Mouse (Mus musculus) kidney, postnatal 0 days (tissue): ENCODE data around the gene Hs3st1. TPM values are rescaled to one million over a fixed set of nuclear protein-coding genes. Genes with fewer than 3 reads are reported as not detected.
A peak's percentile ranks its signal among the peaks of the same experiment; 100 is the strongest.
"Not testable (repeated sequence)": the region's sequence is repeated elsewhere in the genome, so short reads cannot be mapped to it uniquely, and the experiment has no call there.

Experiments used
- ATAC-seq: fragments of 200-750 bp; cut with Nextera tagmentation; replicated peaks from 2 replicates; pipeline ENCODE4 v1.8.0; 2017; ENCODE audit warnings: low read depth, moderate number of reproducible peaks, moderate TSS enrichment, moderate library complexity; ENCODE audit not compliant: low FRiP score
- DNase-seq: peaks from one replicate; pipeline ENCODE4 v3.0.0-alpha.2; 2016; ENCODE audit warnings: low spot score
- H3K27ac ChIP-seq: fragments of 300-500 bp; sonication (generic); 2 replicates; pipeline ENCODE4 v1.5.1; 2014; ENCODE audit warnings: mild to moderate bottlenecking
- H3K27me3 ChIP-seq: fragments of 300-500 bp; sonication (generic); 2 replicates; pipeline ENCODE4 v1.6.1; 2014; ENCODE audit warnings: low read length, mixed read lengths; ENCODE audit not compliant: insufficient read depth
- H3K36me3 ChIP-seq: fragments of 300-500 bp; sonication (generic); 2 replicates; pipeline ENCODE4 v1.6.1; 2014; ENCODE audit warnings: low read length, mixed read lengths; ENCODE audit not compliant: insufficient read depth
- H3K4me1 ChIP-seq: fragments of 300-500 bp; sonication (generic); replicated peaks from 2 replicates; pipeline ENCODE4 v1.6.1; 2014; ENCODE audit warnings: antibody characterized with exemption, low read length, mixed read lengths; ENCODE audit not compliant: insufficient read depth
- H3K4me2 ChIP-seq: fragments of 300-500 bp; sonication (generic); 2 replicates; pipeline ENCODE4 v1.6.1; 2014; ENCODE audit warnings: mild to moderate bottlenecking, low read length, moderate library complexity, mixed read lengths
- H3K4me3 ChIP-seq: fragments of 300-500 bp; sonication (generic); replicated peaks from 2 replicates; pipeline ENCODE4 v1.5.1; 2014; ENCODE audit warnings: low read depth, low read length
- H3K9ac ChIP-seq: fragments of 300-500 bp; sonication (generic); 2 replicates; pipeline ENCODE4 v1.6.1; 2014; ENCODE audit warnings: low read depth, low read length
- H3K9me3 ChIP-seq: fragments of 300-500 bp; sonication (generic); replicated peaks from 2 replicates; pipeline ENCODE4 v1.6.1; 2016; ENCODE audit warnings: low read length, inconsistent platforms, mixed read lengths
- CTCF ChIP-seq: IDR thresholded peaks from 2 replicates; pipeline ENCODE4 v1.5.1; 2016; ENCODE audit warnings: antibody characterized with exemption, low read depth, mild to moderate bottlenecking, moderate library complexity
- WGBS: fragments of 180-500 bp; shearing (Covaris S2); extraction: QIAGEN DNeasy Blood & Tissue Kit; methylation state at CpG from one replicate; pipeline ENCODE4 v1.1.7; 2014; 5-methylcytosine and 5-hydroxymethylcytosine counted together
- polyA plus RNA-seq: library from polyadenylated mRNA; unstranded; fragments of >200 nt; fragmentation: Nextera tagmentation; extraction: Ambion mirVana; gene quantifications from 2 replicates; pipeline ENCODE4 v1.2.1, GENCODE M21; 2015

Gene Hs3st1
- 6.4 and 7.0 TPM in 2 replicates for polyA plus RNA-seq

- H3K9me3 ChIP-seq, H3K27me3 ChIP-seq, H3K4me1 ChIP-seq, H3K9ac ChIP-seq, ATAC-seq, H3K27ac ChIP-seq, DNase-seq, H3K36me3 ChIP-seq, H3K4me2 ChIP-seq, H3K4me3 ChIP-seq: not testable (repeated sequence)
- 94% methylated on average over 15 of the region's 15 CpGs for WGBS
Measured at GRCm38 (mm10) chr5:39755375-39755774, at the start of gene Hs3st1. TSS of gene Hs3st1 (minus strand) at chr5:39755475.

- ATAC-seq, result no peak
- H3K4me1 ChIP-seq, result no peaks in the 10 kb centered on the region
- WGBS, result 87% methylated on average over 5 of the region's 5 CpGs
Measured at GRCm38 (mm10) chr5:39804663-39805062, 49.4 kb upstream of the Hs3st1 start.

GRCm38 (mm10) chr5:39803941-39804340, 48.7 kb upstream of the Hs3st1 start:
- TF ChIP-seq CTCF, result no peak
- no peak for ATAC-seq
- no peak overlapping the region for H3K9ac ChIP-seq
- H3K4me3 ChIP-seq, result no peak overlapping the region
- WGBS, result 36% methylated on average over 3 of the region's 3 CpGs
- H3K9me3 ChIP-seq, result no peaks in the 10 kb centered on the region
- H3K4me2 ChIP-seq, result no peak overlapping the region
- H3K27me3 ChIP-seq, result no peaks in the 10 kb centered on the region
- peak; percentile 51 for DNase-seq
- H3K27ac ChIP-seq, result no peak overlapping the region
- H3K36me3 ChIP-seq, result no peaks in the 10 kb centered on the region
- no peaks in the 10 kb centered on the region for H3K4me1 ChIP-seq

More at GRCm38 (mm10) chr5:39804663-39805062, 49.4 kb upstream of the Hs3st1 start:
- TF ChIP-seq CTCF, result no peak
- DNase-seq, result no peak
- H3K4me2 ChIP-seq, result no peak overlapping the region
- H3K4me3 ChIP-seq, result no peak overlapping the region
- no peaks in the 10 kb centered on the region for H3K9me3 ChIP-seq
- no peak overlapping the region for H3K27ac ChIP-seq
- no peaks in the 10 kb centered on the region for H3K27me3 ChIP-seq
- H3K9ac ChIP-seq, result no peak overlapping the region
- H3K36me3 ChIP-seq, result no peaks in the 10 kb centered on the region

GRCm38 (mm10) chr5:39803457-39803856, 48.2 kb upstream of the Hs3st1 start:
- Histone ChIP-seq H3K4me3 (no peak overlapping the region), H3K36me3 (no peaks in the 10 kb centered on the region), H3K9ac (no peak overlapping the region), H3K4me1 (no peaks in the 10 kb centered on the region), H3K27me3 (no peaks in the 10 kb centered on the region), H3K27ac (no peak overlapping the region), H3K4me2 (no peak overlapping the region), H3K9me3 (no peaks in the 10 kb centered on the region)
- no peak for TF ChIP-seq CTCF
- ATAC-seq, result no peak
- DNase-seq, result no peak
- 53% methylated on average over 3 of the region's 3 CpGs for WGBS

GRCm38 (mm10) chr5:39802110-39802509, 46.8 kb upstream of the Hs3st1 start:
- no peak overlapping the region for H3K9ac ChIP-seq
- H3K36me3 ChIP-seq, result no peaks in the 10 kb centered on the region
- DNase-seq, result no peak
- H3K4me2 ChIP-seq, result no peak overlapping the region
- ATAC-seq, result no peak
- TF ChIP-seq CTCF, result no peak
- WGBS, result 80% methylated on average over 3 of the region's 3 CpGs
- no peaks in the 10 kb centered on the region for H3K9me3 ChIP-seq
- no peak overlapping the region for H3K4me3 ChIP-seq
- H3K27ac ChIP-seq, result no peak overlapping the region
- H3K27me3 ChIP-seq, result no peaks in the 10 kb centered on the region
- H3K4me1 ChIP-seq, result no peaks in the 10 kb centered on the region

DNA sequence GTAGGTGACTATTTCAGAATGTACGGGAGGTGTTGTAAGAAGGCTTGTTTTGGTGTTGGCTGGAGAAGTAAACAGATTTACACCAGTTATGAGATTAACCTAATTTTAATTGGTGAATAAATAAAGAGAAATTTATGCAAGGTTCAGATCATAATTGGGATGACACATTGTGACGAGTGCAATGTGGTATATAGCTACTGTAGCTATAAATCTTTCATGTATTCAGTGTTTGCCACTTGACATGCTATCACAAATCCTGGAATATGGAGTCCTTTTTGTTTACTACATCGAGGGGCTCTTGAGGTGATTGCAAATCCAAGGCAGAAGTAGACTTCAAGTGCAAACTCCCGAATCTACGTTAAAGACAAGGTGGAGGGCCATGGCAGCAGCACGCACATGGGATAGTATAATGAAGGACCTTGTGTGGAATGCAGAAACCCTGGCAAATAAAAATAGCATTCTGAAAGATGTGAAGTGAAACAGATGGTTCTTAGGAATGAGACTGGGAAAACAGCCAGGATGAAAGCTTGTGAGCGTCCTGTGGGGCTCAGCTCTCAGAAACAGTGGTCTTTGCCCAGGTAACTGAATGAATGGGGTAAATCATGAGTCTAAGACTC, 21.9 kb upstream of the Hs3st1 start:
- no peak overlapping the region for H3K27ac ChIP-seq
- no peak for TF ChIP-seq CTCF
- no peak overlapping the region for H3K9ac ChIP-seq
- 64% methylated on average over 7 of the region's 7 CpGs for WGBS
- ATAC-seq (no peak), DNase-seq (peak; percentile 72)
- H3K36me3 ChIP-seq, result no peaks in the 10 kb centered on the region
- H3K9me3 ChIP-seq, result no peaks in the 10 kb centered on the region
- H3K4me2 ChIP-seq, result no peak overlapping the region
- H3K4me1 ChIP-seq, result no peaks in the 10 kb centered on the region
- no peaks in the 10 kb centered on the region for H3K27me3 ChIP-seq
- no peak overlapping the region for H3K4me3 ChIP-seq
